Mouse (Mus musculus) layer of hippocampus, adult 18-20 months (tissue): ENCODE data around the gene Rbm5. TPM values are rescaled to one million over a fixed set of nuclear protein-coding genes. Genes with fewer than 3 reads are reported as not detected.

Experiments used
- DNase-seq, 2 experiments: peaks; one replicate each; pipeline ENCODE4 v3.0.0; 2022; ENCODE audit warnings: low spot score in 2 of 2
- total RNA-seq, 2 experiments: library from RNA; stranded (reverse); gene quantifications; 2 replicates each; pipeline ENCODE4 v1.2.3; 2021

Rbm5 gene
- total RNA-seq, 2 experiments from 2014 or later = 126 to 142 TPM

DNA sequence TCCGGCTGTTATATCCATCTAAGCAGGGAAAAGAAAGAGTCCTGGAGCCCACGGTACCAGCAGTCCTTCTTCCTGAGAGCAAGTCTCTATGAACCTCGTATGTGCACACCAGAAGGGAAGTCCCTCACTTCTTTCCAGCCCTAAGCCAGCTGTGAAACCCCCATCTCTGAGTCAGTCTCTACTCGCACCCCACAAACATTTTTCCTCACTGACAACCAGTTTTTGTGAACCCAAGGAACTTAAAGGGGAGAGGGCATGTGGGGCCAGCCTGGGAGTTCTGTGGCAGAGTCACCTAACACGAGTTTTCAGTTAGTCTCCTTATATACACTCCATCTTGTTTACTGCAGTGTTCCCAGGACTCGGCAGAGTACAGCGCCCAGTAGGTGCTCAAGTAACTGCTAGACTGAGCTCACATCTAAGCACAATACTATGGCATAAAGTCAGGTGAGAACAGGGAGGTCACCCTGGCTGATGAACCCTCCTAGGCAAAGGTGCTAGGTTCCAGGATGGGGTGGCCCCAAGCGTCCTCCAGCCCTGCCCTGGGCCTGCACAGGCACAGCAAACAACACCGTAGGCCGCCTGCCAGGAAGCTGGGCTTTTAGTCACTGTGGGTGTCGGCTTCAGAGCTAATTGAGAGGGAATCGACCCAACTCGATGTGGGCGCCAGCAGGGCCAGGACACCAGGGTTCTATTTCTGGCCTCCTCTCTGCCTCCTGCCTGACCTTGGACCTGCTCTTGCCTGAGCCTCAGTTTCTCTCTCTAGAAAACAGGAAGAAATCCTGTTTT, 67.3 kb downstream of the Rbm5 start:
- peak in 1 of 2 experiments; percentile 27 for DNase-seq

DNA sequence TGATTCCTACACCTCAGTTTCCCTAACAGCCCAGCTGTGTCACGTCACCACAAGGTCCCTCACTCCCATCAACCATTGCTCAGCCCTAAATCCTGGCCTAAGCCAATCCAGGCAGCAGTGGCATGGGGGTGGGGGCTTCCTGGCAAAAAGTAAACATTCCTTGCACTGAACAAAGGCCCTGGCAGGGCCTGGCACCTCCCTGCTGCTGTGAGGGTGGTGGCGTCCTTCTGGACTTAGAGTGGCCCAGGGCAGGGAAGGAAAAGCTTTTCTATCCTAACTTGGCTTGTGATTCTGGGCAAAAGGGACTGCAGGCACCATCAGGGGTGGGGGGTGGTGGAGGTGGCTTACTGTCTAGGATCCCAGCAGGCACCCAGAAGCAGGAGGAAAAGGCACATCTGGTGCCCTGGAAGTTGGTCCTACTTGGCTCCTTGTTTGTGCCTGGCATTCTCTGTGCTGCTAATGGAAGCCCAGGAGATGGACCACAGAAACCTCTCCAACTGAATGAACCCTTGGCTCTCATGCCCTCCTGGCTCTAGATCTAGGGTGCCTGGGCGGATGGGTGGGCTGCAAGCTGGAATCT, 68.1 kb downstream of the Rbm5 start:
- no peak for DNase-seq

DNA sequence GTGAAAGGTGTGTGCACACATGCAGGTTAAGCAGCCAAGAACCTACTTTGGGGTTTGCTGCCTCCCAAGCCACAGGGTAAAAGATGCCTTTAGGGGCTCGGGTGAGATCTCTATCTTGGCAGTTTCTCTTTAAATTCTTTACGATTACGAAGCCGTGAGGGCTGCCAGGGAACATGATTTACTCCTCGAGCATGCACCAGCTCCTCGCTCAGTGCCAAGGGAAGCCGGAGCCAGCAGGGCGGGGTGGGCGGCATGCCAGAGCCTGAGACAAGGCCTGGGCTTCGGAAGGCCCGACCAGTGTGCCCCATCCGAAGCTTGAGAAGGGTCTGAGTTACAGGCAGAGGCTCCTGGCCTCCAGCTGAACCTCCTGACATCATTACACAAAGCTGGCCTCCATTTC, 69.2 kb downstream of the Rbm5 start:
- DNase-seq = peak; percentile 22 to 64

DNA sequence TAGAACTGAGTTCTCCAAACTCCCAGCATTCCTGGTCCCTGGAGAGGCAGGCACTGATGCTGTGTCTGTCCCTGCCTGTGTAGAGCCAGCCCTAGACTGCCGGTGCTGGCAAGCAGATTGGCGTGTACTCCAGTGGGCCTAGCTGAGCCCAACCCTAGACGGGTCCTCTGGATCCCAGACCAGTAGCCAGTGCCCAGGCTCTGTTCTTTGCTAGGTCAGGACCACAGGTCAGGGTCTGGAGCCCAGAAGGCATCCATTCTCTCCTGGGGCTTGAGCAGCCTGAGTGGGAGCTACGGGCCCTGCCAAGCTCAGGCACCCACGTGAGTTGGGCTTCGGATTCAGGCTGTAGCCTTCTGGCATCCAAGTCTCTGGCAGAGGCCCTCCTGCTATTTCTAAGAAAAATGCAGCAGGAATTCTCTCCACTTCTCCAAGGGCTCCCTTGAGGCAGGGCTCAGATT, 70.7 kb downstream of the Rbm5 start:
- peak; percentile 45 to 65 for DNase-seq

DNA sequence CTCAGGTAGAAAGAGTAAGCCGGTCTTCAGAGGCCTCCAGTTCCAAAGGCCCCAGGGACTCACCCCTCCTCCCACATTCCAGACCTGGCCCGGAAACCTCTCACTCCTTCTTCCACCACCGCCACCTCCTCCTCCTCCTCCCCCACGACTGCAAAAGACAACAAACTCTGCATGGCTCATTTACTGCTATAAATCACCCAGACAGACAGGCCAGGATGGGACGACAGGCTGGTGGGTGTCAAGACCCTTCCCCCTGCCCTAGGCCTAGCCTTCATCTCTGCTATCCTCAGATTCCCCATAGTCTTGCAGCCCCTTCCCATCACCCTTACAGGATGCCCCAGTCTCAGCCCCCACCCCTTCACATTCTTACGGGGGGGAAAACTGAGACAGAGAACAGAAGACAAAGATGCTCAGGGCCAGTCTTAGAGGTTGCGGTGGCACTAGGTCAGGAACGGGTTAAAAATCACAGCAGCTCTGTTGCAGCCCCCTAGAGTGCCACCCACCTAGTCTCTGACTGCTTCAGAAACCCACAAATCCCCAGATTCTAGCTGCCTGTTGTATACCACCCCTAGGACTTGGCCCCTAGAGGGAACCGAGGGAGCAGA, 71.3 kb downstream of the Rbm5 start:
- no peak for DNase-seq

DNA sequence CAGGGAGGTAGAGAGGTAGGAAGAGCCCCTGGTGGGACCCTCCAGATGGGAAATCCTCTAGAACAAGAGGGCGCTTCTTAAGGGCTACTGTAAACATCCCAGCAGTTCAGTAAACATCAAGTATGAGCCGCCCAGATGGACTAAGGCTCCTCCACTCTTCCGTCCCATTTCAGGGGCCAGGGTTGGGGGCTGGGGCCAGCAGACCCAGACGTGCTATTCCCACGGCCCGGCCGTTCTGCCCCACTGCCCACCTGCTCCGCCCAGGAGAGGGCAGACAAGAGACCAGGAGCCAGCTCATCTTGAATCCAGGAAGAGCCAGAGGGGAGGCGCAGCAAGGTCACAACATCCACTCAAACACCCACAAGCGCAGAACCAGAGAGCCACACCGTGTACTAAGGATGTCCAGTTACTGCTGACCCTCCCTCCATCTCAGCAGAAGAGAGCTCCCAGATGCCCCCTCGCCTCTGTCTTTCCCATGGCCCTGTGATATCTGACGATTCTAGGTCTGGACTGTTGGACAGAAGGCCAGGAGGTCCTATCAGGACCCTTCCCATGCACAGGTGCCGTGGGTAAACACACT, 72.1 kb downstream of the Rbm5 start:
- DNase-seq = no peak

DNA sequence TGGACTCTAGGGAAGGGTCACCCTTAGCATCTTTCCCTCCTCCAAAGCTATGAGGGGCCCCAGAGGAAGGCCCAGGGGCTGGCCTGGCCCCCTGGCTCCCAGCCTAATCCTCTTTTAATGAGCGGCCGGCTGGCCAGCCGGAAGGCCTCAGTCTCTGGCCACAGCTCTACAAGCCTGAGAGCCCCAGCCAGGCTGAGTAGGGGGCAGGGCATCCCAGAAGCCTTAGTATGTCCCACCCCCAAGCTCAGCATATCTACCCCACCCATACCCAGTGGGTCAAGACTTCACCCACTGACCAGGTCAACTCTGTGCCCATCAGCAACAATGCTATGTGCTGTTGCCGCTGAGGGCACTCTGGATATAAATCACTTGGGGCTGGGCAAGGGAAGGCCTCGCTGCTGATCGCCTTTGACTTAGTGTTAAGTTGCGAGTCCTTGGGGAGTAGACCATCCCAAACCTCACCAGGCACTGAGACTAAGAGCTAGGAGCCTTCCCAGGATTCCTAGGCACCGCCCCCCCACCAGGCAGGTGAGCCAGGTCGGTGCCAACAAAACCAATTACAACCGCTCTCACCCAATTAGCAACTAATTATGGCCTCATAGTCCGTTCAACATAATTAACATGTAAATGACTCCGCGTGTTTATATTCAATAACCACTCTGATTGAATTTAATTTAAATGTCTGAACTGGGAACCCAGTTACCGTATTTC, 72.8 kb downstream of the Rbm5 start:
- no peak for DNase-seq

DNA sequence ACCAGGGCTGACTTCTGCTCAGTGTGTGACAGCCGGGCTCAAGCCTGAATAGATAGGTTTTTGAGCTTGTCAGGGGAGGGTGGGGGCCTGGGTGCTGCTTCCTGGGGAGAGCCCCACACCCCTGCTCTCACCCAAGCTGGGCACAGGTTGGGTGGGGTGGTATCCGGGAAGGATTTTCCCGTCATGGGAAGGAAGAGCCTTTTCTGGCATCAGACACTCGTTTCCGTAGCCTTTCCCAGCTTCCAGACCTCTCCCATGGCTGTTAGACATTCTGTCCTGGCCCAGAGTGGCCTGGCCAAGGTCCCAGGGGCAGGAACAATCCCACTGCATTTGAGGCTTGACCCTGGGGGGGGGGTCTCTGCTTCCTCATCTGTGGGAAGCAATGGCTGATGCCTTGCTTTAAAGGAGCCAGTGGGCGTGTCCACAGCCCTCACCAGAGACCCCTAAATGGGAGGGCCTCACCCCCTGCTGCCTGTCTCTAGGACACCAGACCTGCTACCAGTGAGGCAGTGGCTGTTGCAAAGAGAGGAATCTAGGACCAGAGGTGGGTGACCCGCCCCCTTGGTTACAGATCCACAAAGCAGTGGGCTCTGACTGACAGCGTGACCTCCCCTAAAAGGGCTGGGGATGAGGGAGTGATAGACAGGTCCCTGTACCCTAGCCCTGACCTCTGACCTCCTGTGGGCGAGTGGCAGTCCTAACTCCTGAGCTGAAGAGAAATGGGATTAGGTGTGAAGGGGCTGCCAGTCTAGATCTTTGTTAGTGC, 73.8 kb downstream of the Rbm5 start:
- DNase-seq = no peak

DNA sequence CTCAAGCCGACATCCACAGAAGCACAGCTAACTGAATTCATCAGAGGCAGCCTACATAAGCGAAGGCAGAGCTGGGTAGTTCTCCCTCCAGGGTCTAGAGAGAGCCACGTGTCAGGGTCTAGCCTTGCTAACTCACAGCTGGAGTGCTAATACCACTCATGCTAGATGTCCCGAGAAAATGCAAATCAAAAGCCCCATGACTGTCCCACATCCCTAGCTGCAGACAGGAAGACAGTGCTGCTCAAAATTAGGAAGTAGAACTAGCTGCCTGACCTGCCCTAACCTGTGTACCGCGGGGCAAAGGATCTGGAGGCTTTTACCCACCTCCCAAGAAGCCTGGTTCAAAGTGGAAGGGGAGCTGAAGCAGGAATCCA, 74.7 kb downstream of the Rbm5 start:
- DNase-seq = no peak

DNA sequence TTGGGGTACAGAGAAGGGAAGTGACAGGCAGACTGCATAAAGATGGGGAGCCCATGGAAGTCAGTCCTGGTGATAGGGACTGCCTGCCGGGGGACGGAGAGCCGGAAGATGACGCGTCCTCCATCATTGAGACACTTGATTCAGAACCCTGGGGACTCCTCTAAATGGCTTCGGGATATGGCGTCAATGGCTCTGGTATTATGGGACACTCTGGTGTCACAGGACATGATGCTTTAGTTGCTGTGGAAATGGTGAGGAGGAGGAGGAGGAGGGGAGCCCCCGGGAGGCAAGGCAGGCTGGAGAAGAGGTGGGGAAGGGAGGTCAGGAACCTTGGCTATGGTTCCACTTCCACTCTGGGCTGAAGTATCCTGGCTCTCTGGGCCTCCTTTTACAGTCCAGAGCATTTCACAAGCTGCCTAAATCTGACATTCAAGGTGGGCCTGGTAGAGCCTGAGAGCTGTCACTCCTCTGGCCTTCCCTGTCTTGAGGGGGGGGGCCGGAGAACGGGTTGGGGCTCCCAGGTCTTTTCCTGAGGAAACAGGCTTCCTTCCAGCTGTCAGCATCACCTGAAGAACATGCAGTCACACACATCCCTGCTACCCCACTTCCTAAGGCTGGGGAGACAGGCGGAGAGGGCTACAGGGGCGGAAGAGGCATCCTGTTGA, 75.2 kb downstream of the Rbm5 start:
- no peak for DNase-seq

DNA sequence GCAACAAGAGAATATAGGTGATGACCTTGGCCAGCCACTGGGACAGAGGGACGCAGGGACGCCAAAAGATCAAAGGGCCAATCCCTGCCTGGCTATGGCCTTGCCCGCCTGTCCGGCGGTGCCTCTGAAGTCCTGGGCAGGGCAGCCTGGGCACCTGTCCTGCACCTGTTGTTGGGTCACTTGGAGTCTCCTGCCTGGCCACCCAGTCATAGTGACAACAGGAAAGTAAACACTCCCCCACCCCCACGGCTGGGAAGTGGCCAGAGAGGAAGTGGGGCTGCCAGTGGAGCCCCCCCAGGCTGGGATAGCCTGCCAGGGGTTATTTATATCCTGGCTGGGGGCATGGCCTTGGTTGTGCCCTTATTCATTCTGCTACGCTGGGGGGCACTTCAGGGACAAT, 76.2 kb downstream of the Rbm5 start:
- no peak for DNase-seq

DNA sequence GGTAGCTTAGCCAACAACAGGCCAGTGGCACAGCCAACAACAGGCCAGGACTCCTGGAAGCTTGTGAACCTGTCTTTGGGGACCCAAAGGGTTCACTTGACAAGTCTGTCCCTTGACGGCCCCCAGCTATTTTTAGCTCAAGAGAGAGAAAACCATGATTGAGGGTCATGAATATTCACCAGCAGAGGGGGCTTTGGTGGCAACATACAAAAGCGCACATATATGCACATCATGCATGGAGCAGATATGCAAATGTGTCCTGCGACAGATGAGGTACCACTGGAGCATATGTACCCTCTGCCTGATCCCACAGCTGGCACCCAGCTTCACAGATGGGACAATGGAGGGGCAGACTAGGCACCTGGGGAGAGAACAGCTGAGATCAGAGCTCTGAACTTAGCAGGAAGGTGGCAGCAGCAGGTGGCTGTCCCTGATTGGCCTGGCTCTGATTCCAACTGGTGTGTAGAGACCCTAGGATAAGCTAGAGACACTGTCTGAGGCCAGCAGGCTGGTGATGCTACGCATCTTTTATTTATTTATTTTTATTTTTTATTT, 77.3 kb downstream of the Rbm5 start:
- DNase-seq = no peak

DNA sequence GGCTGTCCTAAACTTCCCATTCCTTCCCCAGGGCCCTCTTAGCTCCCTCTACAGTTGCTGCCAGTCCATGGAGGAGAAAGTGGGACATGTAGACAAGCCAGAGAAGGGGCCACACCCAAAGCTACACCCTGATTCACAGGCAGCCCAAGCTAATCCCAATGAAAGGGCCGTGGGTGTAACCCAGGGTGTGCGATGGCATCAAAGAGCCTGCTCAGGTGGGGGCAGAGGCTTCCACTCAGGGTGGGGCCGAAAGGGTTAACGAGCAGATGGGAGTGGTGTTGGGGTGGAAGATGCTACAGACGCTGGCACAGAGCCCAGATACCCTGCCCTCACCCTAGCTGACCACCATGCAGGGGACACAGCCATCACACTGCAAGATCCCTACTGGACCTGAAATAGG, 78.0 kb downstream of the Rbm5 start:
- no peak for DNase-seq

DNA sequence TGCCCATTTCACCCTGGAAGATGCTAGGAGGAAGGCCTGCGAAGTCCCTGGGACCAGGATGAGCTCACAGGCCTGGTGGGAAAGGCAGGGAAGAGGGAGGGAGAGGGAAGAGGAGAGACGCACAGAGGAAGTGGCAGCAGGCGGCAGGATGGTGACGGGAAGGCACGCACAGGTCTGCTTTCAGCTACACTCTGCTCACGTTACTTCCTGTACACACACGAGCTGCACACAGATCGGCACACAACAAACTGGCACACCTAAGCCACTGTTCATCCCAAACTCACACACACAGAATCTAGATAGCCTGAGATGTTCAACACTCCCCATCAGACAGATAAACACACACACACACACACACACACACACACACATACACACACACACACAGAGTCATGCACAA, 80.4 kb downstream of the Rbm5 start:
- no peak for DNase-seq

Other genes starting within 250 kb of the Rbm5 start
- 10 to 100 TPM; 41.7 to 42.3 TPM for gene Tmem115, start 237.1 kb downstream of the Rbm5 start, total RNA-seq
- gene Cyb561d2, start 228.8 kb downstream of the Rbm5 start, total RNA-seq = 10 to 100 TPM; 15.4 to 17.2 TPM
- gene Nprl2, start 228.8 kb downstream of the Rbm5 start, total RNA-seq = 10 to 100 TPM; 40.6 to 44.5 TPM
- gene Zmynd10, start 223.7 kb downstream of the Rbm5 start, total RNA-seq = 1 to 10 TPM; 5.7 to 6.2 TPM
- gene Rassf1, start 219.4 kb downstream of the Rbm5 start, total RNA-seq = 10 to 100 TPM; 16.3 to 18.1 TPM
- 10 to 100 TPM; 86.2 to 86.5 TPM for gene Tusc2, start 207.7 kb downstream of the Rbm5 start, total RNA-seq
- 10 to 100 TPM; 15.8 to 16.6 TPM for gene Hyal2, start 203.1 kb downstream of the Rbm5 start, total RNA-seq
- gene Hyal1, start 194.1 kb downstream of the Rbm5 start, total RNA-seq = 1 to 10 TPM; 5.1 to 7.3 TPM
- 10 to 100 TPM; 10.7 to 13.5 TPM for gene Naa80, start 192.1 kb downstream of the Rbm5 start, total RNA-seq
- 1 to 10 TPM; 1.1 to 1.4 TPM for gene Hyal3, start 190.2 kb downstream of the Rbm5 start, total RNA-seq
- 10 to 100 TPM; 12.5 to 13.2 TPM for gene Ifrd2, start 183.4 kb downstream of the Rbm5 start, total RNA-seq
- 1 to 10 TPM; 1.5 to 2.5 TPM for gene Sema3b, start 161.8 kb downstream of the Rbm5 start, total RNA-seq
- 100 to 1,000 TPM; 228 to 231 TPM for gene Gnai2, start 135.6 kb downstream of the Rbm5 start, total RNA-seq
- 10 to 100 TPM; 57.8 to 62.6 TPM for gene Slc38a3, start 101.5 kb downstream of the Rbm5 start, total RNA-seq
- not detected for gene Gnat1, start 91.3 kb downstream of the Rbm5 start, total RNA-seq
- 1 to 10 TPM; 2.8 to 5.9 TPM for gene Sema3f, start 60.5 kb downstream of the Rbm5 start, total RNA-seq
- gene Rbm6, start 102.2 kb upstream of the Rbm5 start, total RNA-seq = 10 to 100 TPM; 52.3 to 59.6 TPM
- 10 to 100 TPM; 25.9 to 27.4 TPM for gene Mon1a, start 117.2 kb upstream of the Rbm5 start, total RNA-seq
- 1 to 10 TPM; 1.9 TPM for gene Mst1r, start 135.9 kb upstream of the Rbm5 start, total RNA-seq
- gene Actl11, start 157.5 kb upstream of the Rbm5 start, total RNA-seq = not detected
- 100 to 1,000 TPM; 554 to 575 TPM for gene Camkv, start 164.7 kb upstream of the Rbm5 start, total RNA-seq
- 10 to 100 TPM; 17.1 to 18.9 TPM for gene Traip, start 179.1 kb upstream of the Rbm5 start, total RNA-seq
- gene Uba7, start 204.5 kb upstream of the Rbm5 start, total RNA-seq = 1 to 10 TPM; 5.1 to 5.9 TPM
- gene Gm20661, start 212.1 kb upstream of the Rbm5 start, total RNA-seq = 1 to 10 TPM; 2.0 TPM
- 10 to 100 TPM; 10.7 to 14.7 TPM for gene Inka1, start 214.9 kb upstream of the Rbm5 start, total RNA-seq
- 1 to 10 TPM; 4.4 to 6.9 TPM for gene Cdhr4, start 221.5 kb upstream of the Rbm5 start, total RNA-seq
- 1 to 10 TPM; 2.5 to 5.5 TPM for gene Gm20662, start 225.4 kb upstream of the Rbm5 start, total RNA-seq
- gene Ip6k1, start 231.5 kb upstream of the Rbm5 start, total RNA-seq = 100 to 1,000 TPM; 241 to 243 TPM